Mouse (Mus musculus) E14TG2a.4 (cell line): ENCODE measurements around the gene Tmem214.

Experiments used
- CTCF ChIP-seq: conservative IDR thresholded peaks from 2 replicates; pipeline ENCODE4 v1.5.1; 2014; ENCODE audit warnings: low read length
- POU5F1 ChIP-seq: IDR thresholded peaks from 2 replicates; pipeline ENCODE4 v1.6.1; 2014; ENCODE audit warnings: low read length, borderline replicate concordance

GRCm38 (mm10) chr5:30874365-30874764 is 6.6 kb downstream of the Tmem214 start:
- TF ChIP-seq CTCF (no peak), POU5F1 (no peak)
